Mouse (Mus musculus): ENCODE results near the gene Rprml.
A peak's percentile ranks its signal among the peaks of the same experiment; 100 is the strongest.
"Not testable (repeated sequence)": the region's sequence is repeated elsewhere in the genome, so short reads cannot be mapped to it uniquely, and the experiment has no call there.

Gene Rprml

DNA sequence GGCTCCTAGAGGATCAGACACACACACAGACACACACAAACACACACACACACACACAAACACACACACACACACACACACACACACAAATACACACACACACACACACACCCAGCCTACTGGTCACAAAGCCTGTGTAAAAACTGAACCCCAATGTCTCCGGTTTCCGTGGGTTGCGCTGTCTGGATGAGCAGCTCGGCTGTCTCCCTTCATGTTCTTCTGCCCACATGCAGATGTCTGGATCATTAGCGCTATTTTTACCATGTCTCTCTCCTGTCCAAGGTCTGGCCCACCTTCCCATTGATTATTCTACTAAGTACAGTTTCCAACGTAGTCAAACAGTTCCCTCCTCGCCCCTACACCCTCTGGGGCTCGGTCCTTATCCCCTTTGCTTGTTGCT is 13.7 kb downstream of the Rprml start:
- DNase-seq (ENCODE audit: low read depth): no peak

- DNase-seq (ENCODE audit: low read depth): no peak
These were observed 16.3 kb downstream of the Rprml start for GRCm38 (mm10) chr11:103665695-103666094.

GRCm38 (mm10) chr11:103666181-103666906 is 17.0 kb downstream of the Rprml start:
- DNase-seq (ENCODE audit: low read depth): no peak

- DNase-seq (ENCODE audit: low read depth): no peak
These were observed 17.6 kb downstream of the Rprml start for GRCm38 (mm10) chr11:103666907-103667426.

GRCm38 (mm10) chr11:103675556-103675955 is 26.2 kb downstream of the Rprml start:
- no peak for DNase-seq (ENCODE audit: low read depth)

DNA sequence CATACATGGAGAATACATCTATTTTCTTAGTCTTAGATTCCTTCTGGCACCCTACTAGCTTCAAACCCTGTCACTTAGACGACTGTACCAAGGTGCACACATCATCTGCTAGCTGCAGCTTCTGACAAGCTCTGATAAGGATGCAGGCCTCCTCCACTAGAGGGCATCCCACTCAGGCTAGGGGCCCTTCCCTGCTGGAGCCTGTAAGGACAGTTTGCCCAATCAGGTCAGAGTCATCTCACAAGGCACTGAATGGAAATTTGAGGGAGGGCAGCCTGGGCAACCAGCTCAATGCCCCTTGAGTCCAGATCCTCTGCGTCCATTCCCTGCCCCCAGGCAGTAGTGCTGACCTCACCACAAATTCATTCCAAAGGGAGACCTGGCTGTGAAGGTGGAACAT is 27.7 kb downstream of the Rprml start:
- not testable (repeated sequence) for DNase-seq (ENCODE audit: low read depth)

DNA sequence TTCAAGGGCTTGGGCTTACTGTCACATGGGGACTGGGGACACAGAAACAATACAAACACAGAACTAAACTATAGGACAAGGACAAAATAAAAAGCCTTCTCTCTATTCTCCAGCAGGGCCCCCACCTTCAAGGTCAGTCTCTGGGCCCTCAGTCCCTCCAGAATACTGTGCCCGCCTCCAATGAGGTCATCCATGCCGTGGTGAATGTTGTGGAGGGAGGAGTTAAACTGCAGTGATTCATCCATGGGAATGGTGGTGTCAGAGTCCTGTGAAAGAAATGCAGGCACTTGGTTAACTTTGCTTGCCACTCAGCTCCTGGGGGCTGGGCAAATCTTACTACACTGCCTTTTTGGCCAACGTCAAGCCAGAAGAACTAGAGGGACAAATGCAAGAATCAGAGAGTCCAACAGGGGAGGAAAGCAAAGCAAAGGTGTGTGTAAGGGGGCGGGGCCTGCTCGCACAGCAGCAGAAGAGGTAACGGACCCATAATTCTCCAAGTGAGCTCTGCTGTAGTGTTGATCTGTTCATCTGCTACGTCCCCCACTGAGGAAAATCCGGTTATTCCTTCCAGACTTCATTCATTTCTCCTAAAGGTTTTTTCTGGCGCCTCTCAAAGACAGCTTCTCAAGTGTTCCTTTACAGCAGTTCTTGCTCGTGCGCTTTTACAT is 34.4 kb downstream of the Rprml start:
- DNase-seq (ENCODE audit: low read depth): no peak

- DNase-seq (ENCODE audit: low read depth): peak; percentile 53
These were observed 35.9 kb downstream of the Rprml start for GRCm38 (mm10) chr11:103685261-103685736.

DNA sequence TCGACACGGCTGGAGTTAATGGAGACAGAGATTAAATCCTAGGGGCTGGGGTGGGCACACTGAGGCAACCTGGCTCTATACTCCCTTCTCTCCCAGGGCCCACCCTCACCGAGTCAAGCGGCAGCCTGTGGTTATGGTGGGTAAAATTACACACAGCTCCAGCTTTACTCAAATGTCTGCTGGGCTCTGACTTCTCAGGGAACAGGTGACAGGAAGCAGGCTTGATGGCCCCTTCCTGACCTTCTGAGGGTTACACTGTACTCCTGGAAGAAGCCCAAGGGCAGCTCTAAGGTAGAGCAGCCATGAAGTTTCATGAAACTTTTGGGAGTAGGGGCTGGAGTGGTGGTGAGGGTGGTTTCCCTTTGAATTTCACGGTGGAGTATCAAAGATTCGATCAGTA is 37.3 kb downstream of the Rprml start:
- DNase-seq (ENCODE audit: low read depth): no peak

- DNase-seq (ENCODE audit: low read depth): no peak
These were observed 39.1 kb downstream of the Rprml start for GRCm38 (mm10) chr11:103688271-103688979.

DNA sequence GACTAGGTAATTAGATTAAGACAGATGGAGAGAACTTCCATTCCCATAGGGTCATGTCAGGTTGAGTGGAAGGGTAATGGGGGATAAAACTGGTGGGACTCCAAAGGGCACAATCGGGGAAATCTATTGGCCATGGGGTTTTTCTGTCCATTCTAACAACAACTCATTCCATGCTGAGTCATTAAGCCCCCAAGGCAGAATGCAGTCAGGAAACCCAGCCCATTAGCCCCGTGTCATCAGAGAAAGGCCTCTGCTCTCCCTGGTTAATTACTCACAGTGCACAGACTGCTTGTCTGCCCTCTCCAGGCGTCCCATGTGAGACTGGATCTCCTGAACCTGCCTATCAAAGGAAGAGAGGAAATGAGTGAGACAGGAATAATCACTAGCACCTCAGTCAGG is 39.6 kb downstream of the Rprml start:
- DNase-seq (ENCODE audit: low read depth): no peak

GRCm38 (mm10) chr11:103691036-103691435 is 41.7 kb downstream of the Rprml start:
- DNase-seq (ENCODE audit: low read depth): no peak

- no peak for DNase-seq (ENCODE audit: low read depth)
These were observed 43.9 kb downstream of the Rprml start for GRCm38 (mm10) chr11:103693241-103693640.

DNA sequence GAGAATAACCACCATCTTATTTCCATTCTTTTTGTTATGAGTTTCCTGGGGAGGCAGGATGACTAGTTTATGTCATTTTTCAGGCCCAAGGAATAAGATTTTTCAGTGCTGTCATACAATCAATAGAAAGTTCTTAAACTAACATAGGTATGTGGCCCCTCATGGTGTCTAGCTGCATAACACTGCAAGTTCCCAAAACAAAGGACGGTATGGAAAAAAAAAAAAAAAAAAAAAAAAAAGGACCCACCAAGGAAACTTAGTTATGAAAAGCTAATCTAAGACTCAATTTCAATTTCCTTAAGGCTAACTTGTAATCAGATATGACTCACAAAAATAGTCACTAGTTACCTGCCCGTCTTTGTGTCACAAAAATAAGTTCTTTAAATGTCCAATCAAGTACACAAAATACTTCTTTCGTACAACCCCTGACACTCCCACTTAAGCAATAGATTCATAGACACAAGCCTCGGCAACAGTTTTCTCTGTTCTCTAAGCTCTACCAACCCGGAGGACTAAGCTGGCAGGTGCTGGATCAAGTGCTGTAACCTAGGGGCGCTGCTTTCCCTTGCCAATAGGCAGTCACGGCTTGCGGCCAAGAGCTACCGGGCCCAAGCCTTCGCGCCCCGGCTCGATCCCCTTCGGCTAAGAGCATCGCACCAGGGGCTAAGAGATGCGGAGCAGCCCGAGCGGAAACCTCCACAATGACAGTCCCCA is 47.6 kb downstream of the Rprml start:
- no peak for DNase-seq (ENCODE audit: low read depth)

DNA sequence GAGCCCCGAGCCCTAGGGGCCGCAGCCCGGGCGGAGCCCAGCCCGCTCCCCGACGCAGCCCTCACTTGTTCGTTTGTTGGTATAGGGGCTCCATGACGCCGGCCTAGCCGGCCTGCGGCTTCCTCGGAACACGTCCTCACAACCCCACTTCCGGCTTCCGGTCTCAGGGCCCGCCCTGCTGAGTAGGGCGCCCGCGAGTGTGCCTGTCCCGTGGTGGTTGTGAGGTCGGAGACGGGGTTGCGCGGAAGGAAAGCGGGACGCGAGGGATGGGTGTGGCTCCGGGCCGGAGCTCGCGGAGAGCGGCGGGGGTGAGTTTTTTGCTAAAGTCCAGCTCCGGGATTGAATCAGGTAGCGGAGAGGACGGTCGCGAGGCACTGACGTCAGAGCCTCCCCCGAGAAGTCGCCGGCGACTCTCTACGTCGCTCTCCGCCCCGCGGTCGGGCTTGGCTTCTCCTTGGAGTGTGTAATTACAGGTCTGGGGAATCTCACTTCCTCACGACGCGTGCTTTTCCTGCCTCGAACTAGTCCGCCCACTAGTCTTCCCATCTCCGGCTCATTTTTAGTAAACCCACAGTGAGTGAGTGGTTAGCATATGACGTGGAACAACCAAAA is 48.3 kb downstream of the Rprml start, which contains the start of gene Gosr2:
Gene Gosr2 (minus strand): TSS at position 334 of the 612 bp plus-strand sequence.
- peak; percentile 80 for DNase-seq (ENCODE audit: low read depth)

- DNase-seq (ENCODE audit: low read depth): no peak
These were observed 48.9 kb downstream of the Rprml start for GRCm38 (mm10) chr11:103698226-103698625.
